Mouse (Mus musculus): ENCODE results near the gene Ptprc. TPM values are rescaled to one million over a fixed set of nuclear protein-coding genes. Genes with fewer than 3 reads are reported as not detected.

Gene Ptprc
- polyA plus RNA-seq, 1 experiment: 17.3 TPM

GRCm38 (mm10) chr1:138025298-138025697, 150.2 kb downstream of the Ptprc start:
- no peaks in the 10 kb centered on the region for H3K4me1 ChIP-seq (ENCODE audit: control insufficient read depth, insufficient read depth, low read length)
- 95% methylated on average over 1 of the region's 1 CpGs for WGBS
- DNase-seq: no peak
- no peaks in the 10 kb centered on the region for H3K27me3 ChIP-seq (replicated peaks; ENCODE audit: control insufficient read depth, insufficient read depth, low read length)
- no peak overlapping the region for H3K27ac ChIP-seq (ENCODE audit: insufficient read depth, low read depth, low read length)
- TF ChIP-seq POLR2A (IDR thresholded peaks at IDR 0.05; ENCODE audit: low read depth, low read length) (no peak), CTCF (conservative IDR thresholded peaks at IDR 0.05; ENCODE audit: insufficient read depth, insufficient read length, low read depth, low read length) (no peak)
- H3K36me3 ChIP-seq (ENCODE audit: control insufficient read depth, insufficient read depth, low read length): no peaks in the 10 kb centered on the region
- no peak overlapping the region for H3K4me3 ChIP-seq (ENCODE audit: insufficient read depth, low read depth, low read length)

GRCm38 (mm10) chr1:138023601-138024000, 151.9 kb downstream of the Ptprc start:
- H3K36me3 ChIP-seq (ENCODE audit: control insufficient read depth, insufficient read depth, low read length): no peaks in the 10 kb centered on the region
- 70% methylated on average over 4 of the region's 4 CpGs for WGBS
- TF ChIP-seq POLR2A (IDR thresholded peaks at IDR 0.05; ENCODE audit: low read depth, low read length): no peak
- TF ChIP-seq CTCF (conservative IDR thresholded peaks at IDR 0.05; ENCODE audit: insufficient read depth, insufficient read length, low read depth, low read length): no peak
- no peak overlapping the region for H3K27ac ChIP-seq (ENCODE audit: insufficient read depth, low read depth, low read length)
- DNase-seq: no peak
- H3K4me3 ChIP-seq (ENCODE audit: insufficient read depth, low read depth, low read length): no peak overlapping the region
- H3K27me3 ChIP-seq (replicated peaks; ENCODE audit: control insufficient read depth, insufficient read depth, low read length): no peaks in the 10 kb centered on the region
- H3K4me1 ChIP-seq (ENCODE audit: control insufficient read depth, insufficient read depth, low read length): no peaks in the 10 kb centered on the region

DNA sequence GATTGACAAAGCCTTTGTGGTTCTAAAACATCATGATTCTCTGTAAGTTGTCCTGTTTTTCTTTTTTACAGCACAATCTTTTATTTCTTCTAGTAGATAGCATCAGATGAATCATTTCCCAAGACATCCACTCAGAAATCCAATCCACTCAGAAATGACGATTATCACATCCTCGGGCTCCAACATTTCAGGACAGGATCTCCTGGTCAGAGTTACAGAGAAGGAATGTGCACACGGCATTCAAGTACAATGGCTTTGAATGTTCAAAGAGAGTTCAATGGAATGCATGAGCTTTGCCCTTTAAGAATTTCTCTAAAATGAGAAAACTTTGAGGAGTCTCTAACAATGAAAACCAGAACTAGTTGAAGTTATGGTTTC, 152.6 kb downstream of the Ptprc start:
- DNase-seq: no peak
- 17% methylated on average over 3 of the region's 3 CpGs for WGBS
- no peaks in the 10 kb centered on the region for H3K4me1 ChIP-seq (ENCODE audit: control insufficient read depth, insufficient read depth, low read length)
- TF ChIP-seq POLR2A (IDR thresholded peaks at IDR 0.05; ENCODE audit: low read depth, low read length) (no peak), CTCF (conservative IDR thresholded peaks at IDR 0.05; ENCODE audit: insufficient read depth, insufficient read length, low read depth, low read length) (no peak)
- H3K4me3 ChIP-seq (ENCODE audit: insufficient read depth, low read depth, low read length): no peak overlapping the region
- no peaks in the 10 kb centered on the region for H3K27me3 ChIP-seq (replicated peaks; ENCODE audit: control insufficient read depth, insufficient read depth, low read length)
- H3K36me3 ChIP-seq (ENCODE audit: control insufficient read depth, insufficient read depth, low read length): no peaks in the 10 kb centered on the region
- no peak overlapping the region for H3K27ac ChIP-seq (ENCODE audit: insufficient read depth, low read depth, low read length)

GRCm38 (mm10) chr1:138021962-138022917, 153.3 kb downstream of the Ptprc start:
- Histone ChIP-seq H3K4me3 (ENCODE audit: insufficient read depth, low read depth, low read length) (no peak overlapping the region), H3K27me3 (replicated peaks; ENCODE audit: control insufficient read depth, insufficient read depth, low read length) (no peaks in the 10 kb centered on the region), H3K4me1 (ENCODE audit: control insufficient read depth, insufficient read depth, low read length) (no peaks in the 10 kb centered on the region), H3K27ac (ENCODE audit: insufficient read depth, low read depth, low read length) (no peak overlapping the region), H3K36me3 (ENCODE audit: control insufficient read depth, insufficient read depth, low read length) (no peaks in the 10 kb centered on the region)
- WGBS: 53% methylated on average over 11 of the region's 11 CpGs
- DNase-seq: no peak
- TF ChIP-seq POLR2A (IDR thresholded peaks at IDR 0.05; ENCODE audit: low read depth, low read length) (no peak), CTCF (conservative IDR thresholded peaks at IDR 0.05; ENCODE audit: insufficient read depth, insufficient read length, low read depth, low read length) (no peak)

Other genes with a start within 250 kb of the Ptprc start
- 7.1 and 13.4 TPM in 2 replicates for gene Atp6v1g3, start 98.0 kb upstream of the Ptprc start, polyA plus RNA-seq (2012; rRNA removed)

Measured in kidney, adult 2 months (tissue).